Mouse (Mus musculus) ES-E14 (cell line): ENCODE data around the gene Nfic. TPM values are rescaled to one million over a fixed set of nuclear protein-coding genes. Genes with fewer than 3 reads are reported as not detected.

Experiments used
- DNase-seq: peaks from one replicate; pipeline ENCODE4 v3.0.0-alpha.2; 2013; ENCODE audit warnings: low read depth, low spot score
- H3K27ac ChIP-seq: 2 replicates; pipeline ENCODE4 v1.5.1; 2012; ENCODE audit warnings: low read depth, mild to moderate bottlenecking, low read length, moderate library complexity, mixed read lengths; ENCODE audit not compliant: poor library complexity, insufficient read depth, severe bottlenecking
- H3K36me3 ChIP-seq: 2 replicates; pipeline ENCODE4 v1.6.1; 2012; ENCODE audit warnings: mild to moderate bottlenecking, low read length, moderate library complexity, mixed read lengths; ENCODE audit not compliant: control insufficient read depth, poor library complexity, insufficient read depth, severe bottlenecking
- H3K4me1 ChIP-seq, 2 experiments: fragments of 150-350 bp in 1 of 2; sonication (generic) in 1 of 2; 2 replicates each; pipeline ENCODE4 v1.6.1; 2012; ENCODE audit warnings: low read length in 2 of 2, mild to moderate bottlenecking in 1 of 2, mixed read lengths in 1 of 2; ENCODE audit not compliant: control insufficient read depth in 2 of 2, insufficient read depth in 2 of 2, poor library complexity in 1 of 2
- H3K4me3 ChIP-seq, 2 experiments: fragments of 150-350 bp in 1 of 2; sonication (generic) in 1 of 2; 2 replicates each; pipeline ENCODE4 v1.5.1; 2012; ENCODE audit warnings: low read length in 2 of 2, low read depth in 1 of 2, mild to moderate bottlenecking in 1 of 2, mixed read lengths in 1 of 2; ENCODE audit not compliant: insufficient read depth in 1 of 2, poor library complexity in 1 of 2, severe bottlenecking in 1 of 2
- H3K9ac ChIP-seq: 2 replicates; pipeline ENCODE4 v1.6.1; 2012; ENCODE audit warnings: low read depth, mild to moderate bottlenecking, low read length, mixed read lengths; ENCODE audit not compliant: poor library complexity, insufficient read depth, severe bottlenecking
- H3K9me3 ChIP-seq: fragments of 150-350 bp; sonication (generic); 2 replicates; pipeline ENCODE4 v1.6.1; 2012; ENCODE audit warnings: low read depth, mild to moderate bottlenecking, low read length; ENCODE audit not compliant: control insufficient read depth, insufficient read depth
- CHD2 ChIP-seq: IDR thresholded peaks from 2 replicates; pipeline ENCODE4 v1.6.1; 2014; ENCODE audit warnings: mild to moderate bottlenecking, low read depth, low read length, inconsistent platforms
- HCFC1 ChIP-seq: IDR thresholded peaks from 2 replicates; pipeline ENCODE4 v1.6.1; 2012; ENCODE audit warnings: low read length, inconsistent platforms, borderline replicate concordance; ENCODE audit not compliant: insufficient read depth
- MAFK ChIP-seq: IDR thresholded peaks from 2 replicates; pipeline ENCODE4 v1.6.1; 2014; ENCODE audit warnings: mild to moderate bottlenecking, low read depth, low read length, inconsistent platforms; ENCODE audit not compliant: insufficient read depth
- ZC3H11A ChIP-seq: IDR thresholded peaks from 2 replicates; pipeline ENCODE4 v1.6.1; 2012; ENCODE audit warnings: low read depth, mild to moderate bottlenecking, inconsistent platforms, low read length, borderline replicate concordance
- ZNF384 ChIP-seq: IDR thresholded peaks from 2 replicates; pipeline ENCODE4 v1.6.1; 2012; ENCODE audit warnings: low read depth, low read length, inconsistent platforms
- in situ Hi-C, 2 experiments: fragments of 600-800 bp; cut with MboI; formaldehyde crosslinking; loops; one replicate each; pipeline ENCODE4 v1.15.1; 2025; ENCODE audit warnings: low sequenced_read_pairs in 2 of 2, inconsistent platforms in 1 of 2; ENCODE audit not compliant: unreplicated experiment in 2 of 2
- total RNA-seq: library from RNA; depleted of rRNA; stranded (reverse); fragments of 300-350 nt; gene quantifications from 2 replicates; pipeline ENCODE4 v1.2.3, GENCODE M21; 2012

Nfic gene
- total RNA-seq, 1 experiment: 4.9 TPM

DNA sequence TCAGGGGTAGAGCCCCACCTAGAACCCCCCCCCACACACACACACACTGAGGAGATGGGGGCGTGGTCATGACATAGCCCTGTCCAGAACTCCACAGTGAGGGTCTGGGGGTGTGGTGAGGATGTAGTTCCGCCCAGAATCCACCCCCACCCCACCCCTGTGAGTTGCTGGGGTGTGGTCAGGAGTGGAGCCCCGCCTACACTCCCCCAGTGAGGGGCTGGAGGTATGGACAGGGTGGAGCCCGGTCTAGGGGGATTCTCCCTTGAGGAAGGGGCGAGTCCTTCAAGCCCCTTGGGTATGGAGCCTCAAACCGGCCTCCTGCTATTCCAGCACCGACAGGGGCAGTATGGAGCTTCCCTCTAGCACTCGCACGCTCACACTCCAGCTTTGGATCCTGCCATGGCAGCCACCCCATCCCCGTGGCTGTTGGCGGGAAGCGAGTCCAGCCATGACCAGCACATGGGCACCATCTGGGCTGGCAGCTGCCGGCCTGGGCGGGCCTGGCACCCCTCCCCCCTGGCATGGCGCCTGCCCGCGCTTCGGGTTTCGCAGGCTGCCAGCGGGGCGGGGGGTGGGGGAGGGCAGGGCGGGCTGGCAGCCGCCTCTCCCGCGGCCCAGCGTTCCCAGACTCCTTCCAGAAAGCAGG is 38.7 kb downstream of the Nfic start:
- in situ Hi-C loops: no loop called here
- Histone ChIP-seq H3K4me1 (peaks cover 8 to 69% of the 10 kb centered on the region in 2 experiments), H3K9me3 (no peaks in the 10 kb centered on the region), H3K36me3 (peaks cover 3% of the 10 kb centered on the region; the same call in 1 of the 2 replicates), H3K27ac (no peak overlapping the region; the same call in 1 of the 2 replicates), H3K4me3 (peak overlapping the region; percentile 52 to 59; a peak in 3 of 4 replicates), H3K9ac (peak overlapping the region; percentile 56)
- TF ChIP-seq HCFC1 (no peak), MAFK (no peak), CHD2 (no peak), ZNF384 (no peak), ZC3H11A (no peak)
- DNase-seq: peak; percentile 81

DNA sequence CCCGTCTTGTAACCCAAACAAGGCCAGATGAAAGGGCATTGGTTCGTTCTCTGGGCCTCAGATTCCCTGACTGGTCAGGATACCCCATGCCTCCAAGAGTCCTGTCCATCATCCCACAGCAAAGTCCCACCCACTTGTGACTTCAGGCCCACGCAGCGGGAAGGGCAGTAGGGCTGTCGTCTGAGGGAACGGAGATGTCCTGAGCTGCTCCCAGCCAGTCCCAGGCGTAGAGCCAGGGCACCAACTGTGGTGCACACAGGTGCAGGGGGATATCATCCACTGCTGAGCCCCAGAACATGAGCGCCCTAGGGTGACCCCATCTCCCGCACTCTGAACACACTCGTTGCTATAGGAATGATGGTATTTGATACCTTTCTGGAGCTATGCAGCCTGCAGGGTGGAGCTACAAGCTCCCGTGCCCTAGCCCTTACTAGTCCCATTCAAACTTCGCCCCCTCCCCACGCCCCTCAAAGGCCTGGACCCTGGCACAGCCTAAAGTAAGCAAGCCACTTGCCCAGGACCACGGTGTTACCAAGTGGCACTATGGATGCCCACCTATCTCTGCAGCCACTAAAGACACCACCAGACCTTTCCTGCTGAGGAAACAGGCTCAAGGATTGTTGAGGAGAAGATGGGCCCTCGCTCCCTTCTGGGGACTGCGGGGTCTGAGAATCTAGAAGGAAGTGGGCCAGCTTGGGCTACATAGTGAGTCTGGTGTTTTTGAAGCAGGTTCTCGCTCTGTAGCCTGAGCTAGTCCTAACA is 39.7 kb downstream of the Nfic start:
- H3K9me3 ChIP-seq: no peaks in the 10 kb centered on the region
- in situ Hi-C loops: no loop called here
- H3K4me1 ChIP-seq: peaks cover 8 to 78% of the 10 kb centered on the region in 2 experiments
- H3K4me3 ChIP-seq: no peak overlapping the region
- H3K9ac ChIP-seq: 0 out of 2 replicates have a peak overlapping the region, but pooled peaks have one; percentile 4
- H3K27ac ChIP-seq: no peak overlapping the region
- DNase-seq: no peak
- TF ChIP-seq ZNF384 (no peak), ZC3H11A (no peak), HCFC1 (no peak), MAFK (no peak), CHD2 (no peak)
- peaks cover 5% of the 10 kb centered on the region; the same call in 1 of the 2 replicates for H3K36me3 ChIP-seq

DNA sequence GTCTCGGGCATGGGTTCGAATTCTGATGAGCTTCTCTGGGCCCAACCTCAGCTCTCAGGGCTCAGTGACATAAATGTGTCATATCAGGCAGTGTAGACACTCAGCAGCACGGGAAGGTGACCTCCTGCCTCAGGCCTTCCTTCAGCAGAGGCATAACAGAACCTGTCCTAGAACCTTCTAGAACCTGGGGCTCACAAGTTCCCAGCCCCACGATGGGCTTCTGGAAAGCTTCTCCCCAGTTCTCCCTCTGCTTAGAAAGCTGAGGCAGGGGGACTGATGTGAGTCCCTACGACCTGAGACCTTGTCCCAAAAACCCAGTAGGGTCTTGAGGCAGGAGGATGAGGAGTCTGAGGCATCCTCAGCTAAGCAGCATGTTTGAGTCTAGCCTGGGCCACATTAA is 40.3 kb downstream of the Nfic start:
- Histone ChIP-seq H3K9me3 (no peaks in the 10 kb centered on the region), H3K4me3 (no peak overlapping the region), H3K36me3 (peaks cover 5% of the 10 kb centered on the region; the same call in 1 of the 2 replicates), H3K27ac (no peak overlapping the region), H3K4me1 (peaks cover 8 to 78% of the 10 kb centered on the region in 2 experiments), H3K9ac (no peak overlapping the region)
- TF ChIP-seq CHD2: no peak
- TF ChIP-seq MAFK: no peak
- no peak for TF ChIP-seq HCFC1
- TF ChIP-seq ZNF384: no peak
- no peak for TF ChIP-seq ZC3H11A
- in situ Hi-C loops: no loop called here
- no peak for DNase-seq

DNA sequence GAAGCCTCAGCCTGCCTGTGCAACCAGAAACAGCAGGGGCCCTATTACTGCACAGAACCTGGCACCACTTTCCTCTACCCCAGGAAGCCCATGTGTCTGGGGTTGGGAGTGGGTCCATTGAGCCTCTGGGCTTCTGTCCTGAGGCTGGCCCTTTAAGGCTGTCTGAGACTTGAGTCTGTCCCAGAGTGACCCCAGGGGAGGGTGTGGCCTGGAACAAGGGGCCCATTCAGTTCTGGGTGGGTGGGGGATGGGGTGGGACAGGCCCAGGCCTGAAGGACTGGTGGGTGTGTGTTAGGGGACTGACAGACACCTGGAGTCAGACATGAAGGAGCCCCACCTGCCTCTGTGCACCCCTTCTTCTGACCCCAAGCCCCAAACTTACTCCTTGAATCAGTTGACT is 40.8 kb downstream of the Nfic start:
- no peaks in the 10 kb centered on the region for H3K9me3 ChIP-seq
- H3K36me3 ChIP-seq: peaks cover 5% of the 10 kb centered on the region; the same call in 1 of the 2 replicates
- peak overlapping the region in 1 of 2 experiments; percentile 25; a peak in 1 of 4 replicates for H3K4me3 ChIP-seq
- in situ Hi-C loops: no loop called here
- TF ChIP-seq CHD2: no peak
- no peak for TF ChIP-seq ZC3H11A
- TF ChIP-seq HCFC1: no peak
- TF ChIP-seq MAFK: no peak
- TF ChIP-seq ZNF384: no peak
- no peak overlapping the region; the same call in 1 of the 2 replicates for H3K27ac ChIP-seq
- peaks cover 8 to 79% of the 10 kb centered on the region in 2 experiments for H3K4me1 ChIP-seq
- H3K9ac ChIP-seq: no peak overlapping the region
- DNase-seq: no peak
